Mouse (Mus musculus) adrenal gland, postnatal 4 days (tissue): ENCODE measurements at regions not wholly inside any gene's neighbourhood (a gene's known extent, or its start where the extent isn't known, plus 50 kb on each side); places are given as distances from the start of the nearest gene placed in this dataset.
"Not testable (repeated sequence)": the region's sequence is repeated elsewhere in the genome, so short reads cannot be mapped to it uniquely, and the experiment has no call there.

Experiments
- DNase-seq, 2 experiments: peaks; one replicate each; pipeline ENCODE4 v3.0.0; 2021 to 2022; ENCODE audit warnings: low spot score in 2 of 2, mixed read lengths in 2 of 2

DNA sequence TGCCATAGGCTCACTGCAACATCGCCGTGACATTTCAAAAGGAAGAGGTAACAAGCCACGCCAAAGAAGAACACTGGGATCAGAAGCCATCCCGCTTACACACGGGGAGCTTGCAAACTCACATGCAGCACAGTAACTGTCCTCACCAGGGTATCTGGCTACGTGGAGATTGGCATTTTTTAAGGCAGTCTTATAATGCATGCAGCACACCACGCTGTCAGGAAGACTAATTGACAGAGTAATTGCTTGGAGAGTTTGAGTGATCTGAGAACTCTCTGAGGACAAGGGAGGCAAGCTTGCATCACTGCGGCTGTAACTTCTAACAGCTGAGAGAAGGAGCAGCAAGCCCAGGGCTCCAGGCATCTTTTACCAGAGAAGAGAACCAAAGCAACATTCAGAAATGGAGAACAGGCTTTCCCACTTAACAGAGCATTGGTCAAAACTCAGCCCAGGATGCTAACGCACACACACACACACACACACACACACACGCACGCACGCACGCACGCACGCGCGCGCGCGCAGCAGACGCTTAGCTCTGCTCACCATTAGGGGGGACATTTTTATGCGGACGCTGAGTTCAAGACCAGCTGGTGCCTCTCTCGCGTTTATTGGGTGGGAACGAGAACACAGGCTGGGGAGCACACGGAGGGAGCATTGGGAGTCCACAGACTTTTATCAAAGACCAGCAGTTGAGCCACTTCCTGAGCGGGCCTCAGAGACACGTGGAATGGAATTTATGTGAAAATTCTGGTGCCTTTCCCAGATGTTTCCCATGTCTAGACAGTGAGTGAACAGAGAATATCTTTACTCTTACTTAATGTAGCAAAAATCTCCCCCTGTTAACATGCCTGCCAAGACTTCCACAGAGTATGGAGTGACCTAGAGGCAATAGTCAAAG lies 66.6 kb downstream of the 1700129C05Rik start:
- no peak for DNase-seq

DNA sequence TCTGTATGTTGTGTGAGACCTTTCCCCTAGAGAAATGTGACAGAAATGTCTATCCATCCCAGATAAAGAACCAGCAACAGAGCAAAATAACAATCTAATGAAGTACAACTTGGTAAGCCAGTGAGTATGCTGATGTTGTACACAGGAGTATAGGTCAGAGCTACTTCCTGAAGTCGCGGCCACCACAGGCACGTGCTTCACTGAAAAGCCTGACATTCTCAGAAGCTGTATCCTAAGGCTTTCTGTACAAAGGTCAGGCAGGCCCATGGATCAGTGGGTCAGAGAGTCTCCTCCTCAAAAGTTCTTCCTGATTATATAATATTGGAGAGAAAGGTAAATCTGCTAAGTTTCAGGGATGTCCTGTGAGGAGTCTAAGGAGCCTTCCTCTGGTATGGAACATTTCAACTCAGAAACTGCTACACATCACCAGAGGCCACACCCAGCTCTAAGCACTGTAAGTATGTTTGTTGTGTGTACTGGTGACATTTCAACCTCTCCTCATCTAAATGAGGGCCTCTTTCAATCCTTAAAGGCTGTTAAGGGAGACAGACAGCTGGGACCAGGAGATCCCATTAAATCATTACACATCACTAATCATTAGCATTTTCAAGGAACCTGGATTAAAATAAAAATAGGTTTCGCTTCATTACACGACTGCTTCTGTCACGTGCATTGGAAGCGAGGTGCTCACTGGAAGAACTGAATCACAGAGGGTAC lies 70.2 kb downstream of the 1700129C05Rik start:
- DNase-seq = no peak

DNA sequence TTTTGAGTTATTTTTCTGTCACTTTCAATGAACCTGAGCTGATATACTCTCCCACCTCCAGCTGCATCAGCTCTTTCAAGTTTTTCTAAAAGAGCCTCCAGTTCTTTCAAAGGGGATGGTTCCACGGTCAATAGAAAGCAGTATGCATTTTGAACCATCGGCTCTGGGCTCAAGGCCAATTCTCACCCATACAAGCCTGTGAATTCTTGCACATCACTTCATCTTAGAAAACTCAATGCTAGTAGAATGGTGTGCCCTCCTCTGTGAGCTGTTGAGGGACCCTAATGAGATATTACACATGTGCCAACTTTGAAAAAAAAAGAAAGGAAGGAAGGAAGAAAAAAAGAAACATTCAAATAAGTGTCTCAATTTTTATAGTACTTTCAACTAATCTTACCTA lies 72.6 kb downstream of the 1700129C05Rik start:
- DNase-seq = no peak

DNA sequence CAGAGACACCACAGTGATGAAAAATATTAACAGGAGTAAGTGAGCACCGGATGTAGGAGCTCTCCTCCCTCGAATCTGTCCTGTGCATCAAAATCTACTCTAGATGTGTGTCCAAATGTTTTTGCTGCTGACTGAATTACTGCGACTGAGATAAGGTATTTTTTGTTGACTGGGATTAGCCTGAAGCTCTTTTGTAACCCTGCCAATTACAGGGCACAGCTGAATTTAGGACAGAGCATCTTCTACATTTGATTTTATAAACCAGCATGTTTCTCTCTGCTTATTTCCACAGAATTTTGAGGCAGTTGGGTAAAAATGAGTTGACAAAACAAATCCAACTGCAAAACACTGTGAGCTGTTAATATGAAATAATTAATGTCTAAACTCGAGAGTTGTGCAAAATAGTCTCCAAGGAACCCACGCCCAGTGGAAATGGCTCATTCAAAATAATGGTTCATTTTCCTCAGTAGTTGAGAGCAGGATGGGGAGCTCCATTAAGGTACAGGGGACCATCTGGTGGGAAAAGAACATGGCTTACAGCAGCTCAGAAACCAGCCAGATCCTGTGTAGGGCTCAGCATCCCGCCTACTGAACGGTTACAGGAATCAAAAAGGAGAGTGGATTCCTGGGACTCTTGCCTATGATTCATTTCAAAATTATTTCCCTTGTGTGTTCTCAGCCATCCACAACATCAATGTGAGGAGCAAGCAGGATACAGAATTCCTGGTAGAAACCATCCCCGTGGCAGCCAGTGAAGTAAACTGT lies 76.1 kb downstream of the 1700129C05Rik start:
- DNase-seq = no peak

DNA sequence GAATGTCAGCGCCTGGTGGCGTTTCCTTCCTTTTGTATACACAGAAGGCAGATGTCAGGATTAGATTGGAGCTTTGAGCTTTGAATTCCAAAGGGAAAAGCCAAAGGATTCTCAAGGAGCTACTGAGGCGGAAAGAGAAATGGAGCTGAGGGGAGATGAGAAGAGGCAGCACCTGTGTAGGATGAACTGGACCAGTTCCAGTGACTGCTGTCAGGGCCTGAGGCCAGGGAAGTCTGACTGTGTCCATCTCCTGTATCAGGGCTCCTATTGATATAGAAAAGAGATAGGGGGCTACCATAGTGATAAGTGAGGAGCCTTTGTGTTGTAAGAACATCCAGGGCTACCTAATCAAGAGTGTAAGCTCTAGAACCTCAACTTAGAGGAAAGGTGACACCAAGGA lies 79.5 kb downstream of the 1700129C05Rik start:
- no peak for DNase-seq

DNA sequence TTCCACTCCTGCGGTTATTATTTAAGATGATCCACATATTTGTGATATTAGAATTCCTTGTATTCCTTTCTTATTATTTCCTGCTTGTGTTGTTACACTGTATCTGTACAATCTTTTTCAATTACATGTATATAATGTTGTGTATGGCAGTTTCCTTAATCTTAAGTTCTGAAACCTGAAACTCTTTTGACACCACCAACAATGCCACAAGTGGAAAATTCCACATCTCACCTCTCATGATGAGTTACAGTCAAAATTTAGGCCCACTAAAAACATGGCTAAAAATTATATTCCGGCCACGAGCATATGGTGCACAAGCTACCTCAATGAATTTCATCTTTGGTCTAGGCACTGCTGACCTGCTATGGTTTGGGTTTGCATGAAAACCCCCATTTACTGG lies 85.9 kb downstream of the 1700129C05Rik start:
- DNase-seq = no peak

DNA sequence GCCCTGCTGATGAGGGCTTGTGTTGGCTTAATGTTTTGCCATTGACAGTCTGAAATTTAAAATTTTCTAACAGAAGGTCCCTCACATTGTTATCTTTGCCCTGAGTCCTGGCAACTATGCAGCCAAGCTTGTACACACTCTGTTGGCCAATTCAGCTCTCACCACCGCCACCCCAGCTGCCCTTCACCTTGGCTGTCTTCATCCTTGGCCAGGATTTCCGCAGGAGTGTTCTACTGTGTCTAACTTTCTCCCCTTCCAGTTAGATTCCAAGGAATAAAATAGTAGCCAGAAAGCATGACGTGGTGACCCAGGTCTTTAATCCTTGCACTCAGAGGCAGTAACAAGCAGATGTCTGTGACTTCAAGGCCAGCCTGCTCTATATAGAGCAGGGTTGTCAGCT lies 87.4 kb downstream of the 1700129C05Rik start:
- no peak for DNase-seq

DNA sequence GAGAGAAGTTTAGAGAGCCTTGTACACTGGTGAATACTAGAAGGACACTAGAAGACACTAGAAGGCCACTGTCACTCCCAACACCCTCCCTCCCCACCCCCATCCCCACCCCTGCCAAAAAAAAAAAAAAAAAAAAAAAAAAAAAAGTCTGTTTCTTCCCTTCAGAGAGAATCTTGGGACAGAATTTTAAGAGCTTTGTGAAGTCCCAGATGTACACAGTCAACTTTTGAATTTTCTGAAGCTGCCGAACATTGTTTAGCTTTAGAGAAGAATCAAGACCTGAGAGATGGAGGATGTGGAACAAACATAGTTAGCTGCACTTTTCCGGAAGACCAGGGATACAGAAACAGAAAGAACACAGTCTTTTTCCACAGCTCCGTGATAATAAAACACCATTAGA lies 90.3 kb downstream of the 1700129C05Rik start:
- no peak for DNase-seq

DNA sequence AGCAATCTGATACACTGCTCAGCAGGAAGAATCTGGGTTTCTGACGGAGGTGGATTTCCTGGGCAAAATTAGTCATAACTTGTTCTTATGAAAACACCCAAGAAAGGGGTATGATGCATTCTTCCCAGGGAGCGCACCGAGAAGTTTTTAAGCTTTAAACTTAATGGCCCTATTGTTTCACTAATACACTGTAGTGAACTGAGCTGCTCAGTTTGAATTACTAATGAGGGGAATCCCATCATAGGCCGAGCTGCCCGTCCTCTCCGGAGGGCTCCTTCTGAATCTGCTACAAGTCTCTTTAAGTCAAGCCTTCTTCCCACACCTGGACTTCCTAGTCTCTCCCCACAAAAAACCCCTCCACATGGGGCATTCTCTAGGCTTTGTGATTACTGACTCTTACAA lies 91.2 kb downstream of the 1700129C05Rik start:
- DNase-seq = no peak

DNA sequence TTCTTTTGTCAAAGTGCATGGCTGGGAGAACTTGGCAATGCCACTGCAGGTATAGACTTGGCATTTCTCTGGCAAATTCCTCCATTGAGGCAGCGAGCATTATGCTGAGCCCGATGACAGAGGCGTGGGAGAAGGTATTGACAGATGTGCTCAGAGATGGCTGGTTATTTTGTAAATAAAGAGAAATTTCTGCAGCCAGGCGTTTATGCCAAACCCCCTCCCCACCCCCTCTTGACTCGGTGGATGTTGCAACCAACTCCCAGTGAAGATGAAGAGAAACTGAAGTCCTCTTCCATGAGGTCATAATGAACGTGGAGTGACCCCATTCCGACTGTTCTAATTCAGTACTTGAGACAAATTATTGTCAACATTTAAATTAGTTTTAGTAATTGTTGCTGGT lies 97.0 kb downstream of the 1700129C05Rik start:
- DNase-seq = no peak

DNA sequence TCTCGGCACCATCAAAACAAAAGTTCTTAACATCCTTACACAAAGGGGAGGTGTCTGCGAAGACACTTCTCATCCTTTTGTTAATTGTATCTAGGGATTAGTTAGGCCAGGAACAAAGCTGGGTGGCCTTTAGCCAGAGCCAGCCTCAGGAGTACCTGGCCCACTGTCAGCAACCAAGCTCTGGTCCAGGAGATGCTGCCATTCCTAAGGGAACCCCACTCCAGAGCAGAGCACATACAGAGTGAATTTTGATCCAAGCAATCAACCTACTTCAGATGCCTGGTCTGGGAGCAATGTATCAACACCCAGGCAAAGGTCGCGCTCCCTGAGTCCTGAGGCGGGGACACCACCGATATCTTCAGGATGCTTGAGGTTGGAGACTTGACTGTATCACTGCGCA lies 97.5 kb downstream of the 1700129C05Rik start:
- DNase-seq = no peak

DNA sequence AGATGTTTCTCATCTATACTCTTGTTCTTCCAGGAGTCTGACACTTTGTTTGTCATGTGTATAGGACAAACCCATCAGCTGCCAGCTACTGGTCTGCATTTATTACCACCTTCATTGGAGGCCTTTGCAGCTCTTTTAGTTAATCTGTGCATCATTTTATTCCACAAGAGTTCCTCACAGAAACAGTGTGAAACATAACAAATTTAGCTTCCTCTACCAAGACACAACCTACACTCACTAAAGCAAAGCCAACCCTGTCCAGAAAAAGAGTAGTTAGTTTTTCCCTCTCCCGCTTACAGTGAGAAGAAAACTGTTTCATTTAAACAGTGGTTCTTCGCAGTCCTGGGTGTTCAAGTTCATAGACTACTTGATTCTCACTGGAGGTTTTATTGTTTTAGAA lies 100.5 kb downstream of the 1700129C05Rik start:
- DNase-seq = no peak

DNA sequence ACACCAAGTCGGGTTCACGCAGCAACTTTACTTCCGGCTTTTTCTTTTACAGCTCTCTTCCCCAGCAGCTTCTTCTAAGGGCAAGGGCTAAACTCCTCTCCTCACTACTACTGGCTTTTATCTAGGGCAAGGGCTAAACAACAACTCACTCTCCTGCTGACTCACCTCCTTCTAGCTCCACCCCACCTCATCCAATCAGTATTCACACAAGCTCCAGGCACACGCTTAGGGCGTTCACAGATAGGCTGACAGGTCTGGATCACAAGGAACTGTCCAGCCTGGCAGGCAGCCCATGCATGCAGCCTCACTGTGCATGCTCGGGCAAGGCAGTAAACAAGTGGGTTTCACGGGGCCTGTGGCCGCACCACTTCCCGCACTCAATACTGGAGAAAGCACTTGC lies 116.9 kb downstream of the 1700129C05Rik start:
- DNase-seq = not testable (repeated sequence)

DNA sequence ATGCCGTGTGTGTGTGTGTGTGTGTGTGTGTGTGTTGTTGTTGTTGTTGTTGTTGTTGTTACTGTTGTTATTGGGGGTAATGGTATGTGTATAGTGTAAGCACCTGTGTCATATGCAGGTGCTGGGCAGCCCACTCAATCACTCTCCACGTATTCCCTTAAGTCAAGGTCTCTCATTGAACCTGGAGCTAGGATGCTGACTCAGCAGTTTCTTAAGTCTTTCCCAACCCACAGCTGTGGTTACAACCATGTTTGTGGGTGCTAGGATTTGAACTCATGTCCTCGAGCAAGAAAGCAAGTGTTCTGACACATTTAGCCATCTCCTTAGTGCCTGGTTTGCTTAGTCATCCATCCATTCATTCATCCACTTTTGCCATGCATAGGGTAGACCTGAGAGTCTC lies 133.2 kb downstream of the 1700129C05Rik start:
- no peak for DNase-seq

DNA sequence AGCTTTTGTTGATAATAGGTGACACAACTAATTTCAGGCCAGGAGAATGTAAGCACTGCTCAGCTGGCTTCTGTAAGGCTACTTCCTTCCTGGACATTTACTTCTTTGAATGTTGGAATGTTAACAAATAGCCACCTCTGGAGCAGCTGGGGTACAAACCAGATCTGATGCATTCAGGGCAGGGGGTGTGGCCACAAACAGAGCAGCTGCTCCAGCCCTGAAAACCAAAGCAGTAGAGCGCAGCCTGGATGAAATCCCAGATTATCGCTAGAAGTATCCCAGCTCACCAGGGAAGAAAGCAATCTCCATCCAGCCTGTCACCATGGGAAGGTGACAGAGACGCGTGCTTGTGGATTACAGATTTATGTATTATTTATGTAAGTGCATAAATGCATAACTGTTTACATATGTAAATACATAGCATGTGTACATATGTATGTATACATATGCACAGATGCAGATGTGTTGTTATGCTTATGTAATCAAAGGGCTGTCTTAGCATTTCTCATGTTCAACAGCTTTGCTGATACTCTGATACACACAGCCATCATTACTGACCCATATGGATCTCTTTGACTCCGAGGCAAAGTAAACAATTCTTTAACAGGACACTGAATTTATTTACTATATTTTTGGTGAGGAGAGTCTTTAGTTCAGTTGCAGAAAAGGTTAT lies 143.5 kb downstream of the 1700129C05Rik start:
- no peak for DNase-seq

DNA sequence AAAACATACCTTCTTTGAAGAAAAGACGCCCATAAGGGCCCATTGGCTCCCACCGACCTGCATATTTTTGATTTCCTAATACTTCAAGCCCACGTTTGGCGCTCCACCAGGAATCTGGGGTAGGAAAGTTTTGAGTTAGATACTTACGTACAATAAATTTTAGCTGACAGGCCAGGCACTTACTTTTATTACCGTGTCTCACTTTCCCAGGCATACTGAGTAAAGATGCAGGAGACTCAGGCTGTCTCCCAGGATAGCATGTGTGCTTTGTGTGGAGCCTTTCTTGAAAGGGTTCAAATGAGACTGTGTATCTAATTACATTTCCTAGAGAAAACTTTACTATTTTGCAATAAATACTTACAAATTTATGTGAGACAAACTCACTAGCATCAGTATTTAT lies 147.7 kb downstream of the 1700129C05Rik start:
- DNase-seq = no peak

DNA sequence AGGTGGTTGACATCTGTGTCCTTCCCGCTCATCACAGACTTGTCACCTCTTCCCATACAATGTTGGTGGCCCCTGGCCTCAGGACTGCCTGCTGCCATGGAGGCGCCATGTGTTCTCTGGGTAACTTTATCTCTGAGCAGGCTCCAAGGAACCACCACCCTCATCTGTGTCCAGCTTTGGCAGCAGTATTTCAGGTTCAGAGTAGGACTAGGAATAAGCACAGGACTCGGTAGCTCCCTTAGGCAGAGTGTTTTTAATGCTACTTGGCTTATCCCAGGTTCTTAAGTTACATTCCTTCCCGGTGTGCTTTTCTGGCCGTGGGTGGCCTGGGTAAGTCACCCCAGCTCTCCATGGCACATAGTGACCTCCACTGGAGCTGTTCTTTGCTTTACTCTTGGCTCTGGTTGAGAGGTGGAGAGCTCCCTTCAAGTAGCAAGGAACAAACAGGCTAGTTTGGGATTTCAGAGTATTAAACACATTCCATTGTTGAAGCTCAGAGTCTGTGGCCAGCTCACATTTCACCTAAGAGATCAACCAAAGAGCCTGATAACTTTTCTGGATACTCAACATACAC lies 153.0 kb downstream of the 1700129C05Rik start:
- no peak for DNase-seq

DNA sequence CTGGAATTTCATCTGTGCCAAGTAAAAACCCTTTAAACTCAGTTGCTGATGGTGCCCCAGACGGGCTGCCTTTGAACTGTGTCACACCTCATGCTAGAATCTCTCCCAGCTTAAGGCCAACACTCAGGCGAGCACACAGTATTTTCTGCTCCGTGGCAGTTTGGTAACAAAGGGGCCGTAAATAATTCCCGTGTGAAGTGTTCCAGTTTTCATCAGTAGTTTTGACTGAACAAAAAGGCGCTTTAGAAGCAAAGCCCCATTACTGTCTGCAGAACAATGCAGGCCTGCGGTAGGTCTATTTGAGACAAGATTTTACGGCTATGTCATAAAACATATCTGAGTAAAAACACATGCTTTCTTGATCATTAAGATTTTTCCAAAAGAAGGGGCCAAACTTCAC lies 155.0 kb downstream of the 1700129C05Rik start:
- no peak for DNase-seq

DNA sequence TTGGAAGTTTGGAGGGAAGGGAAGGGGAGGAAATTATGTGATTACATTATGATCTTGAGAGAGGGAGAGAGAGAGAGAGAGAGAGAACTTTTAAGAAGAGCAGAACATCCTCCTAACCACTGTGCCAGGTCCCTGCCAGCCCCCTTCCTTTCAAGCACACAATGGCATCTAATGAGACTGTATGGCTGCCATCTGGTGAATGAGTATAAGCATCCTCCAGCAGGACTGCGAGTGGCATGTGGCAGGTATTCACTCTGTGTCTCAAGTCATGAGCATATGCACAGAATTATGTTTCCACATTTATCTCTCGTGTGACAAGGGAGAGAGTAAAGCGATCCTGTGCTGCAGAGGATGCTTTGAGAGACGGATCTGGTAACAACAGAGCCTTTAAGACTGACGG lies 156.9 kb downstream of the 1700129C05Rik start:
- no peak for DNase-seq

DNA sequence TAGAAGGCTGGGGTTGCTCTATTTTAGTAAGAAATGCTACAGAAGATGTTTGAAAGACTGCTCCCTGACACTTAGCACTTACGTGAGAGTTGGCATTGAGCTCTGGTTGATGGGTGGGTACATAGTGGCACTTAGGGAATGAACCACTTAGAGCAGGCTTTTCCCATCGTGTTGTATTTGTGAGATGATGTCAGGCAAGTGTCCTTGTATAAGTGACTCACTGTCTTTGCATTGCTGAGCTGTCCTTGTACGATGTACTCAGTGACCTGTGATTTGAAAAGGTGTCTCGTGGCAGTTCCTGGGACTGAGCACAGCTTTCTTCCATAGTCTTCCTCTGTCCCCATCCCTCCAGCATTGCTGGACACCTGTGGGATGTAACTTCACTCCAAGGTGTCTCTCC lies 165.9 kb downstream of the 1700129C05Rik start:
- DNase-seq = no peak

DNA sequence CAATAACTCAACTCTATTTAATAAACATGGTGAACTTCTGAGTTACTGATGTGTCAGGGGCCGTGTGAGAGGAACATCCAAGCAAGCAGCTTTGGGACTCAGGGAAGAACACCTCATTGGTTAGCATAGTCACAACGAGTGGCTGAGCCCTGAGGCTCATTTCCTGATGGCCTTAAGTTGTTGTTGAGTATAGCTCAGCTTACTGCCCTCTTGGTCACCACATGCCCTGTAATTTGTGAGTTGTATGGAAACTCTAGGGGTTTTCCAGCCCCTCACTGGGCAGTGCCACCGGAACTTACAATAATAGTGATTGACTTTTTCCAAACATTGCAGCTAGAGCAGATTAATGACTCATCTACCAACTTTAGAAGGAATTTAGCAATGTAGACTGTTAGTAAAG lies 173.4 kb downstream of the 1700129C05Rik start:
- no peak for DNase-seq
